Mouse (Mus musculus) embryonic fibroblast, embryonic 13.5 days (primary cell): Measurements from ENCODE around the gene Fbxl18.

Experiments
- CTCF ChIP-seq: IDR thresholded peaks from 2 replicates; pipeline ENCODE4 v1.5.1; 2011; ENCODE audit warnings: mild to moderate bottlenecking, control low read depth, low read length, moderate library complexity, borderline replicate concordance; ENCODE audit not compliant: insufficient read depth
- POLR2A ChIP-seq: IDR thresholded peaks from 2 replicates; pipeline ENCODE4 v1.6.1; 2011; ENCODE audit warnings: low read depth, mild to moderate bottlenecking, control low read depth, low read length, moderate library complexity

DNA sequence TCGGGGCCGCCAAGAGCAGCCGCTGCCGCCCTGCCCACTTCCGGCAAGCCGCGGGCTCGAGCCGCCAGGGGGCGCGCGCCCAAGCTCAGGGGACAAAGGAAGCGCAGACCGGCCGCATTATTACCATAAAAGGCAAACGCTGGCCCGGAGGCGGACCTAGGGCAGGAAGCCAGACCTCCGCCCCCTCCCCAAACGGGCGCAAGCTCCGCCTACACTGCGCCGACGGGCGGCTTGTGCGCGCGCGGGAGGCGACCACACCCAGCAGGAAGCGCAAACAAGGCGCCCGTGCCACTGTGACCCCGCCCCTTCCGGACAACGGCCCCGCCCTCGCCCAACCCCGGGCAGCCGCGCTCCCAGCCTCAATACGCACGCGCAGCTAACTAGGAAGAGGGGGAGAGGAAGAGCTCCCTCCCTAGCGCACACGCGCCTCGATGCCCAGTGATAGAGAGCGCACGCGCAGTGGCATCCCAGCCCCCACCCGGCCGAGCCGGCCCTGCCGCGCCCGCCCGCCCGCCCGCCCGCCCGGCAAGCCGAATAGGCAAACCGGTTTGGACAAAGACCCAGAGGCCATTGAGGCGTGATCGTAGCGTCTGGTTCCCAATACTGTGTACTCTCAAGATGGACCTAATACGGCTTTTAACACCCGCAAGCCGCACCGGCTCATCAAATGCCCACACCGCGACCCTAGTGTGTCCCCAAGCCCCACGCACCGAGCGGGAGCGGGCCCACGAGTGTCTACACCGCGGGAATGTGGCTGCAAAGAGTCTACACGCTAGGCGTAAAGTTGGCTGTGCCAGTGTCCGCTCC lies 10.7 kb upstream of the Fbxl18 start:
- TF ChIP-seq POLR2A: peak; percentile 61
- TF ChIP-seq CTCF: peak; percentile 32; the same call in 1 of the 2 replicates
